Mouse (Mus musculus) CH12.LX (cell line): Measurements from ENCODE around the gene Pla2g4f. TPM values are rescaled to one million over a fixed set of nuclear protein-coding genes. Genes with fewer than 3 reads are reported as not detected.

Experiments
- DNase-seq: peaks from one replicate; pipeline ENCODE4 v3.0.0-alpha.2; 2013; ENCODE audit errors: extremely low read depth
- H3K27ac ChIP-seq: 2 replicates; pipeline ENCODE4 v1.5.1; 2012; ENCODE audit warnings: low read depth, mild to moderate bottlenecking, control low read depth, moderate library complexity; ENCODE audit not compliant: insufficient read depth
- H3K27me3 ChIP-seq: replicated peaks from 2 replicates; pipeline ENCODE3; 2012; ENCODE audit warnings: inconsistent platforms
- H3K36me3 ChIP-seq, 2 experiments: replicated peaks in 1 of 2; 2 replicates each; pipeline versions ENCODE3 to v1.6.1; 2012; ENCODE audit warnings: inconsistent platforms in 1 of 2, low read length in 1 of 2, mild to moderate bottlenecking in 1 of 2, mixed read lengths in 1 of 2, moderate library complexity in 1 of 2; ENCODE audit not compliant: control insufficient read depth in 1 of 2, insufficient read depth in 1 of 2
- H3K4me1 ChIP-seq, 2 experiments: 2 replicates each; pipeline ENCODE4 v1.6.1; 2012; ENCODE audit warnings: inconsistent platforms in 1 of 2, moderate library complexity in 1 of 2; ENCODE audit not compliant: insufficient read depth in 2 of 2, control insufficient read depth in 1 of 2
- H3K4me2 ChIP-seq: 2 replicates; pipeline ENCODE4 v1.6.1; 2012; ENCODE audit warnings: low read depth, mild to moderate bottlenecking, control low read depth; ENCODE audit not compliant: poor library complexity, insufficient read depth, severe bottlenecking
- H3K4me3 ChIP-seq, 3 experiments: fragments of 150-350 bp in 1 of 3; sonication (generic) in 1 of 3; replicated peaks in 1 of 3; 2 replicates each; pipeline versions ENCODE3 to v1.5.1; 2011 to 2012; ENCODE audit warnings: low read depth in 2 of 3, low read length in 2 of 3, mild to moderate bottlenecking in 2 of 3, moderate library complexity in 2 of 3, control low read depth in 1 of 3, improper control_type of control experiment in 1 of 3, inconsistent platforms in 1 of 3, mixed read lengths in 1 of 3; ENCODE audit not compliant: poor library complexity in 1 of 3
- H3K79me2 ChIP-seq: replicated peaks from 2 replicates; pipeline ENCODE4 v1.6.1; 2012; ENCODE audit warnings: mild to moderate bottlenecking, moderate library complexity; ENCODE audit not compliant: control insufficient read depth, poor library complexity, insufficient read depth, severe bottlenecking; ENCODE audit errors: extremely low read depth
- H3K9ac ChIP-seq: 2 replicates; pipeline ENCODE4 v1.6.1; 2012; ENCODE audit warnings: low read depth, mild to moderate bottlenecking, control low read depth, moderate library complexity; ENCODE audit not compliant: insufficient read depth
- H3K9me3 ChIP-seq: replicated peaks from 2 replicates; pipeline ENCODE3; 2012; ENCODE audit warnings: low read length, inconsistent platforms, mixed read lengths
- BHLHE40 ChIP-seq: IDR thresholded peaks from 2 replicates; pipeline ENCODE4 v1.6.1; 2011; ENCODE audit warnings: mild to moderate bottlenecking, low read depth, low read length, improper control_type of control experiment
- CHD2 ChIP-seq: IDR thresholded peaks from 2 replicates; pipeline ENCODE4 v1.6.1; 2011; ENCODE audit warnings: low read length, improper control_type of control experiment
- ETS1 ChIP-seq: conservative IDR thresholded peaks from 2 replicates; pipeline ENCODE4 v1.6.1; 2012; ENCODE audit warnings: low read depth, mild to moderate bottlenecking, inconsistent platforms, low read length, improper control_type of control experiment, moderate library complexity
- HCFC1 ChIP-seq: IDR thresholded peaks from 2 replicates; pipeline ENCODE4 v1.6.1; 2012; ENCODE audit warnings: low read depth, mild to moderate bottlenecking, inconsistent platforms, low read length, improper control_type of control experiment
- JUND ChIP-seq: conservative IDR thresholded peaks from 2 replicates; pipeline ENCODE4 v1.6.1; 2011; ENCODE audit warnings: low read depth, low read length, improper control_type of control experiment
- KAT2A ChIP-seq: IDR thresholded peaks from 2 replicates; pipeline ENCODE4 v1.6.1; 2012; ENCODE audit warnings: low read length, improper control_type of control experiment, inconsistent platforms; ENCODE audit not compliant: insufficient replicate concordance
- MAX ChIP-seq: IDR thresholded peaks from 2 replicates; pipeline ENCODE4 v1.6.1; 2011; ENCODE audit warnings: low read length, improper control_type of control experiment
- MXI1 ChIP-seq: IDR thresholded peaks from 2 replicates; pipeline ENCODE4 v1.6.1; 2011; ENCODE audit warnings: mild to moderate bottlenecking, low read depth, low read length, improper control_type of control experiment
- MYC ChIP-seq: IDR thresholded peaks from 2 replicates; pipeline ENCODE4 v1.6.1; 2011; ENCODE audit warnings: low read depth, mild to moderate bottlenecking, improper control_type of control experiment, low read length
- NELFE ChIP-seq: IDR thresholded peaks from 2 replicates; pipeline ENCODE4 v1.6.1; 2011; ENCODE audit warnings: low read depth, low read length, improper control_type of control experiment
- PAX5 ChIP-seq: IDR thresholded peaks from 2 replicates; pipeline ENCODE4 v1.6.1; 2012; ENCODE audit warnings: low read length, inconsistent platforms, mixed read lengths
- RCOR1 ChIP-seq: conservative IDR thresholded peaks from 2 replicates; pipeline ENCODE4 v1.6.1; 2012; ENCODE audit warnings: low read depth, mild to moderate bottlenecking, inconsistent platforms, low read length, improper control_type of control experiment
- SIN3A ChIP-seq: IDR thresholded peaks from 2 replicates; pipeline ENCODE4 v1.6.1; 2012; ENCODE audit warnings: low read length, improper control_type of control experiment, inconsistent platforms
- SMC3 ChIP-seq: IDR thresholded peaks from 2 replicates; pipeline ENCODE4 v1.6.1; 2011; ENCODE audit warnings: low read depth, low read length, improper control_type of control experiment
- UBTF ChIP-seq: IDR thresholded peaks from 2 replicates; pipeline ENCODE4 v1.6.1; 2012; ENCODE audit warnings: low read depth, mild to moderate bottlenecking, inconsistent platforms, low read length, improper control_type of control experiment, moderate library complexity
- ZC3H11A ChIP-seq: IDR thresholded peaks from 2 replicates; pipeline ENCODE4 v1.6.1; 2012; ENCODE audit warnings: low read depth, mild to moderate bottlenecking, inconsistent platforms, low read length, improper control_type of control experiment
- ZMIZ1 ChIP-seq: IDR thresholded peaks from 2 replicates; pipeline ENCODE4 v1.6.1; 2012; ENCODE audit warnings: low read depth, mild to moderate bottlenecking, inconsistent platforms, low read length, improper control_type of control experiment
- ZNF384 ChIP-seq: IDR thresholded peaks from 2 replicates; pipeline ENCODE4 v1.6.1; 2012; ENCODE audit warnings: low read depth, low read length, improper control_type of control experiment, inconsistent platforms
- dilution Hi-C: fragments of 300-500 bp; cut with MboI; formaldehyde crosslinking; loops from 2 replicates; pipeline ENCODE4 v1.14.3; 2020; ENCODE audit warnings: low sequenced_read_pairs; ENCODE audit not compliant: extremely low pct_unique_long_range_greater_than_20kb, extremely low pct_ligation_motif_present
- in situ Hi-C: fragments of 300-500 bp; cut with MboI; formaldehyde crosslinking; loops from 3 replicates; pipeline ENCODE4 v1.14.3; 2019; ENCODE audit warnings: low sequenced_read_pairs, low pct_ligation_motif_present, low pct_unique_long_range_greater_than_20kb, mixed read lengths
- polyA plus RNA-seq: library from polyadenylated mRNA; unstranded; fragments of >175 nt; gene quantifications from 2 replicates; pipeline ENCODE4 v1.2.1, GENCODE M21; 2012; ENCODE audit warnings: low read depth; ENCODE audit not compliant: insufficient read length
- total RNA-seq, 2 experiments: library from RNA; depleted of rRNA; stranded (reverse); fragments of 300-350 nt in 1 of 2; fragments of >200 nt in 1 of 2; gene quantifications; 2 replicates each; pipeline ENCODE4 v1.2.3; 2012 to 2014

The Pla2g4f gene
- total and polyA plus RNA-seq, 3 experiments, result 0.30 to 1.3 TPM; not detected in 1

DNA sequence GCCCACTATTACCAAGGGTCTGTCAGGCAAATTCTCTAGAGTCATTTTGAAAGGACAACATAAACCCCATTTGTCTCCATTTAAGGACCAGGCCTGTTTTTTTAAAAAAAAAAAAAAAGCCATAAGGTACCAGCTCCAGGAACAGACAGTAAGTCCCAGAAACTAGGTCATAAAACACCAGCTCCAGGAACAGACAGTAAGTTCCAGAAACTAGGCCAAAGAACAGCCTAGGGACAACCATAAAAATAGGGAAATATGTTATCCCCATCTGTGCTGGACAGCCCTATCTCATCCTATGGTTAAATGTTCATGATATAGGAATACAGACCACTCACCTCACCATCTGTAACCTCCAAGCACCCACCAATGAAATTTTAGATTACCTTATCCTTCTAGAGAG lies 57.7 kb downstream of the Pla2g4f start:
- no peaks in the 10 kb centered on the region for H3K79me2 ChIP-seq
- peaks cover 2% of the 10 kb centered on the region for H3K9me3 ChIP-seq
- no peaks in the 10 kb centered on the region for H3K27me3 ChIP-seq
- TF ChIP-seq CHD2, result no peak
- TF ChIP-seq ZNF384, result no peak
- TF ChIP-seq BHLHE40, result no peak
- TF ChIP-seq KAT2A, result no peak
- no peak for TF ChIP-seq ZC3H11A
- dilution Hi-C loops (no loop called here), in situ Hi-C loops (no loop called here)
- H3K4me1 ChIP-seq, result peaks cover under 1 to 2% of the 10 kb centered on the region in 2 experiments; a peak in 3 of 4 replicates
- no peaks in the 10 kb centered on the region for H3K36me3 ChIP-seq
- no peak overlapping the region for H3K9ac ChIP-seq
- no peak overlapping the region for H3K4me3 ChIP-seq
- no peak overlapping the region for H3K4me2 ChIP-seq
- DNase-seq, result no peak
- no peak overlapping the region for H3K27ac ChIP-seq

DNA sequence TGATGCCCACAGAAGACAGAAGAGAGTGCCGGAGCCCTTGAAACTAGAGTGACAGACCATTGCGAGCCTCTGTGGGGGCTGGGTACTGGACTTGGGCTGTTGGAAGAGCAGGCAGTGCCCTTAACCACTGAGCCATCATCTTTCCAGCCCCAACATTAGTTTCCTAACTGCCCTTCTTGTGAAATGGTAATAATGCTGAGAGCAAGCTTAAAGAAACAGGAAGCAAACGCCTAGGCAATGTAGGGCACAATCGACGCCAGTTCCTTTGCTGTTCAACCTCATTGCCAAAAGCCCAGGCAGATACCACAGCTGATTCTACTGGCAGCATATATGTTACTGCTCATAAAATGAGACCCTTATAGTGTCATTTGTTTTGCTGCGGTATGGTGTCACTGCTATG lies 61.3 kb downstream of the Pla2g4f start:
- H3K9ac ChIP-seq, result no peak overlapping the region
- no peak overlapping the region for H3K27ac ChIP-seq
- in situ Hi-C loops, result no loop called here
- H3K9me3 ChIP-seq, result peaks cover 2% of the 10 kb centered on the region
- H3K4me2 ChIP-seq, result no peak overlapping the region
- H3K4me1 ChIP-seq, result no peaks in the 10 kb centered on the region; a peak in 1 of 4 replicates
- H3K27me3 ChIP-seq, result no peaks in the 10 kb centered on the region
- no peak overlapping the region for H3K4me3 ChIP-seq
- DNase-seq, result no peak
- TF ChIP-seq BHLHE40 (no peak), PAX5 (no peak), HCFC1 (no peak), RCOR1 (no peak), MYC (no peak), ETS1 (no peak), MXI1 (no peak), ZMIZ1 (no peak), MAX (no peak), SIN3A (no peak), UBTF (no peak), NELFE (no peak), JUND (no peak), SMC3 (no peak)
- H3K36me3 ChIP-seq, result no peaks in the 10 kb centered on the region
- dilution Hi-C loops, result no loop called here
- H3K79me2 ChIP-seq, result no peaks in the 10 kb centered on the region

Other genes with a start within 250 kb of the Pla2g4f start
- 8.1 and 9.2 TPM in 2 replicates for gene Ehd4, start 159.6 kb downstream of the Pla2g4f start, total RNA-seq (2012; rRNA removed)
- 9.6 and 9.8 TPM in 2 replicates for gene Ehd4, start 159.6 kb downstream of the Pla2g4f start, total RNA-seq (2014; rRNA removed)
- 22.9 and 27.7 TPM in 2 replicates for gene Ehd4, start 159.6 kb downstream of the Pla2g4f start, polyA plus RNA-seq
- not detected in 2 replicates for gene Pla2g4e, start 68.8 kb downstream of the Pla2g4f start, total RNA-seq (2012; rRNA removed)
- gene Pla2g4e, start 68.8 kb downstream of the Pla2g4f start, total RNA-seq (2014; rRNA removed), result not detected in 2 replicates
- gene Pla2g4e, start 68.8 kb downstream of the Pla2g4f start, polyA plus RNA-seq, result not detected in 2 replicates
- not detected in 2 replicates for gene Pla2g4d, start 25.0 kb downstream of the Pla2g4f start, total RNA-seq (2012; rRNA removed)
- not detected in 2 replicates for gene Pla2g4d, start 25.0 kb downstream of the Pla2g4f start, total RNA-seq (2014; rRNA removed)
- not detected in 2 replicates for gene Pla2g4d, start 25.0 kb downstream of the Pla2g4f start, polyA plus RNA-seq
- gene Vps39, start 39.0 kb upstream of the Pla2g4f start, total RNA-seq (2012; rRNA removed), result 38.9 and 41.8 TPM in 2 replicates
- gene Vps39, start 39.0 kb upstream of the Pla2g4f start, total RNA-seq (2014; rRNA removed), result 16.0 and 33.7 TPM in 2 replicates
- 21.3 and 30.6 TPM in 2 replicates for gene Vps39, start 39.0 kb upstream of the Pla2g4f start, polyA plus RNA-seq
- gene Ganc, start 89.7 kb upstream of the Pla2g4f start, total RNA-seq (2012; rRNA removed), result 6.7 and 9.6 TPM in 2 replicates
- 9.5 and 10.1 TPM in 2 replicates for gene Ganc, start 89.7 kb upstream of the Pla2g4f start, total RNA-seq (2014; rRNA removed)
- gene Ganc, start 89.7 kb upstream of the Pla2g4f start, polyA plus RNA-seq, result 7.0 and 10.8 TPM in 2 replicates
- 26.0 and 27.3 TPM in 2 replicates for gene Tmem87a, start 89.9 kb upstream of the Pla2g4f start, total RNA-seq (2012; rRNA removed)
- gene Tmem87a, start 89.9 kb upstream of the Pla2g4f start, total RNA-seq (2014; rRNA removed), result 43.5 and 48.9 TPM in 2 replicates
- 28.5 and 30.5 TPM in 2 replicates for gene Tmem87a, start 89.9 kb upstream of the Pla2g4f start, polyA plus RNA-seq
- gene Capn3, start 141.9 kb upstream of the Pla2g4f start, total RNA-seq (2012; rRNA removed), result 2.0 and 3.2 TPM in 2 replicates
- gene Capn3, start 141.9 kb upstream of the Pla2g4f start, total RNA-seq (2014; rRNA removed), result 7.2 and 8.0 TPM in 2 replicates
- 5.5 and 7.4 TPM in 2 replicates for gene Capn3, start 141.9 kb upstream of the Pla2g4f start, polyA plus RNA-seq
- 89.4 and 93.8 TPM in 2 replicates for gene Zfp106, start 249.7 kb upstream of the Pla2g4f start, total RNA-seq (2012; rRNA removed)
- gene Zfp106, start 249.7 kb upstream of the Pla2g4f start, total RNA-seq (2014; rRNA removed), result 113 and 130 TPM in 2 replicates
- gene Zfp106, start 249.7 kb upstream of the Pla2g4f start, polyA plus RNA-seq, result 183 and 203 TPM in 2 replicates